Mouse (Mus musculus): ENCODE results near the gene Fbxw7.

GRCm38 (mm10) chr3:84851801-84852200 is 36.7 kb downstream of the Fbxw7 start:
- TF ChIP-seq POLR2A (IDR thresholded peaks at IDR 0.05; ENCODE audit: extremely low read depth, insufficient read depth, low read length), result no peak
- TF ChIP-seq CTCF (IDR thresholded peaks at IDR 0.05; ENCODE audit: extremely low read depth, insufficient read depth, low read length), result no peak
